Mouse (Mus musculus) cortical plate, adult 2 months (tissue): ENCODE data around the gene Eno2.

Experiments used
- CTCF ChIP-seq: fragments of 200-500 bp; IDR thresholded peaks from 2 replicates; pipeline ENCODE4 v1.5.1; 2011; ENCODE audit warnings: mild to moderate bottlenecking, control low read depth, low read length; ENCODE audit not compliant: insufficient read depth; ENCODE audit errors: extremely low read depth
- POLR2A ChIP-seq: fragments of 200-500 bp; IDR thresholded peaks from 2 replicates; pipeline ENCODE4 v1.6.1; 2011; ENCODE audit warnings: mild to moderate bottlenecking, low read length, control low read depth; ENCODE audit not compliant: insufficient read depth; ENCODE audit errors: extremely low read depth

GRCm38 (mm10) chr6:124791911-124792310, 22.4 kb upstream of the Eno2 start:
- no peak for TF ChIP-seq CTCF
- no peak for TF ChIP-seq POLR2A
